Mouse (Mus musculus): ENCODE measurements around the gene Jtb.

GRCm38 (mm10) chr3:90278211-90278610 is 46.8 kb downstream of the Jtb start:
- TF ChIP-seq CTCF (IDR thresholded peaks at IDR 0.05; ENCODE audit: extremely low read depth, insufficient read length, insufficient replicate concordance, low read depth, low read length) (no peak), POLR2A (IDR thresholded peaks at IDR 0.05; ENCODE audit: low read depth, low read length) (no peak)

Data from small intestine, adult 2 months (tissue).